Mouse (Mus musculus): Measurements from ENCODE around the gene Cd247.

DNA sequence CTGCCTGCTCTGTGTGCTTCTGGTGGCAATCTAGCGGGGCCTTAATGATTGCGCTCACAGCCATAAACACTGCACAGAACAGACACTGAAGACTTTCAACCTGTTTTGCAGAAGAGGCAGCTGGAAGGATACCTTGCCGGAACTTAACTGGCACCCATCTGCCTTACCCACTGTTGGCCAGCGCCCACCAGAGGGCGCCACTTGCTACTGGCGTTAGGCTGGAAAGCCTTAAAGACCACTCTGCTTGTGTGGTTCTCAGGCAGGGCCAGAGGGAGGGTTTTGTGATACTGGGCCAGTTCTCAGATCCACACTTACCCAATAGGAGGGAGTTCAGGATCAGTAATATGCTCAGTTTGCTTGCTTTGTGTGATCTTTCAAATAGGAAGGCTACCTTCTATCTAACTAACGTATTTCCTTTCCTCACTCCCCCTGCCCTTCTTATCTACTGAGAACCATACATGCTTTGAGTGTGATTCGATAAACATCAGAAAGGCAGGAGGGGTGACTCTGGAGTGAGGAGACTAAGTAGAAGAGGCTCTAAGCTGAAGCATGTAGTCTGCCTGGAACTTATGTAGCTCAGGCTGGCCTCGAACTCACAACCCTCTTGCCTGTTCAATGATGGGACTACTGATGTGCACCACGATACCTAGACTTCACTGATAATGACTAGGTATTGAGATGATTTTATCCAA lies 65.4 kb downstream of the Cd247 start:
- peak; percentile 95 for TF ChIP-seq CTCF (IDR thresholded peaks at IDR 0.05; ENCODE audit: low read depth)
- no peak for TF ChIP-seq EP300 (IDR thresholded peaks at IDR 0.05; ENCODE audit: low read depth)

All from liver, postnatal 0 days (tissue).